Mouse (Mus musculus): ENCODE results near the gene Slc35a5.

The Slc35a5 gene

GRCm38 (mm10) chr16:45117200-45117599 lies 41.3 kb downstream of the Slc35a5 start:
- no peak for DNase-seq (ENCODE audit: low read depth, low spot score)

DNA sequence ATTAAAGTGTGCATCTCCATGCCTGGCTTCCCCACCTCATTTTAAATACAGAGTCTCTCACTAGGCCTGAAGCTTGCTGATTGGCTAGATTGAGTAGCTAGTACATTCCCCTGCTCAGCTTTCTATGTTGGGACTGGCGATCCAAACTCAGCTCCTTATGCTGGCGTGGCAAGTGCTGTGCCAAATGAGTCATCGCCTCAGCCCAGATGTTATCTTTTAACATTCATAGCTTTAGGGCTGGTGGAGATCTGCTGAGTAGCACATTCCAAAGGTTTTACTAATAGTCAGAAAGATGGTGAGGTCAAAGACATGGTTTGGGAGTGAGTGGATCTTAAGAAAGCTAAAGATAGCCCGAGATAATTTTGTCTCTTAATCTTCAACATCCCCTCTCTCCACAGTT lies 48.0 kb downstream of the Slc35a5 start:
- no peak for DNase-seq (ENCODE audit: low read depth, low spot score)

DNA sequence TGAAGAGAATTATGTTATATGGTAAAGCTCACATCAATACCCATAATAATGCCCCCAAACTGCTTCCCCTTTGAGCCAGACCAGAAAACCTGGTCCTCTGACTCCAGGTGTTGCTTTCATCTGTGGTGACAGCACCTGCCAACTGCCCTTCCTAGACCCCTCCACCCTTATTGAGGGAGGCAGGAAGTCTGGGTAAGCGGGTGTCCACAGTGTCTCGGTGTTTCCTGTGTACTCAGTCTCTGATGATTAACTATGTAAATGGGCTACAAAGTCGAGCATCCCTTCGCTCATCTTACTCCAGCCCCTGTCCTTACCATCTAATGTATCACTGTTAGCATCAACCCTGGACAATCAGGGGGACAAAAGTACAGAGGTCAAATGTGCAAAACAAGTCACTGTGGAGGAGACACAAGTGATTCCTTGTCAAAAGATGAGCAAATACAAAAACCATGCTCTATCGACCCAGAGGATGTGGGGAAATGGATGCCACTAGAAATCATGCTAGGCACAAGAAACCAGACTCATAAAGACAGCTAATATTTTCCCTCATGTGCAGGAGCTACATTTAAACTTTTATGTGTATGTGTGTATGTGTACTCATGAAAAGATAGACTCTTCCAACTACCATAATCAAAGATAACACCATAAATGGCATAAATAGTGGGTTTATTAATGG lies 50.2 kb downstream of the Slc35a5 start:
- DNase-seq (ENCODE audit: low read depth, low spot score), result no peak

DNA sequence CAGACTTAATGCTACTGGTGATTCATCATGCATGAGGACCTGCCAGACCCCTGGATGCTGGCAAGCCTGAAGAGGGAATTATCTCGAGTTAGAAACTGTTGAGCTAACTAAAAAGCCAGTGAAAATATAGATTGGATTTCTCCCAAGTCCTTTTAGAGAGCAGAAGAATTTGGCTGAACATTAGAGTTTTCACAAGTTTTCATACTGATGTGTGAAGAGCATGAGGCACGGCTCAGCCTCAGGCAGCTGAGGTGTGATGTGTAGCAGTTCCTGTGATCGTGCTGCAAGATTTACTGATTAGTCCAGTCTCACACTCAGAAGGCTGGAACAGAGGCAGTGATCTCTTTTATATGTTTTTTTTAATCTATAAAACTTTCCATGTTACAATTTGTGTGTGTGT lies 53.5 kb downstream of the Slc35a5 start:
- no peak for DNase-seq (ENCODE audit: low read depth, low spot score)

- no peak for DNase-seq (ENCODE audit: low read depth, low spot score)
Measured at GRCm38 (mm10) chr16:45100892-45101291, 57.6 kb downstream of the Slc35a5 start.

DNA sequence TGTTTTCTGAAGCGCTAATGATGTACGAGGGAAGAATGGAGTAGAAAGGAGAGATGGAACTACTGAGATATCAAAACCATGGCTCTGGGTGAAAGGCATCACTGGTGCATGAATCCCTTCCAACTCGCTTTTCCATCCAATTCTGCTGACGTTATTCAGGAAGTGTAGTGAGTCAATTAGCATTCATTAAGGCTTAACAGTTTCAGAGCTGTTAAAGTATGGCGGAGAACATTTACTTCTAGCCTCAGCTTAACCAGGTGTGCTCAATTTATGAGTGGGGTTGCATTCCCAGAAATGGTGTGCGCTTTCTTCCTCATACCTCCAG lies 59.7 kb downstream of the Slc35a5 start:
- no peak for DNase-seq (ENCODE audit: low read depth, low spot score)

DNA sequence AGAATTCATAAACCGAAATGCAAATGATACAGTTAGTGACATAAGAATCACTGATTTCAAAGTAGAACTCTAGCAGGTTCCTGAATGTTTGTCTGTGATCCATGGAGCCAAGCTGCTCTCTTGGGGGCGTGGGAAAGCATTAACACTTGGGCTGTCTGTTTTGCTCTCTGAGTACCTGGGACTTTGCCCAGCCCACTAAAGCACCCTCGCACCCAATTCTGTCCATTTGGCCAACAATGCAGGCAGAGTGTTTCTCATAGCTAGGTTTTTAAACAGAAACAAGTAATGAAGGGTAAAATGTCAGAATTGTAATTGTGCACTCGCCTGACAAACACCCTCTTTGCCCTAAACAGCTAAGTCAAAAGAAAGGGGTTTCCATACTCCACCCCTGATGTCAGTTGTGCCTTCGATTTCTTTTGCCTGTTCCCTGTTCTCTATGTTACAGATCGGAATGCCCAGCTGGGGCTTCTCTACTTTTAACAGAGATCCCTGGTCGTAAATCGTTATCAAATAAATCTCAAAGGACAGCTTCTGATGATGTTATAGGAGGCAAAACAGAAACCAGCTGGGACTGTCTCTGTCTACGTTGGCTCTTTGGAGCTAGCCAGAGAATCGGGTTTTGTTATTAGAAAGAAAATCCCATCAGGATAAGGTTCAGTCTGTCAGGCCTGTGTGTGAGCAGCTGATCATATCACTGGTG lies 60.2 kb downstream of the Slc35a5 start:
- no peak for DNase-seq (ENCODE audit: low read depth, low spot score)

DNA sequence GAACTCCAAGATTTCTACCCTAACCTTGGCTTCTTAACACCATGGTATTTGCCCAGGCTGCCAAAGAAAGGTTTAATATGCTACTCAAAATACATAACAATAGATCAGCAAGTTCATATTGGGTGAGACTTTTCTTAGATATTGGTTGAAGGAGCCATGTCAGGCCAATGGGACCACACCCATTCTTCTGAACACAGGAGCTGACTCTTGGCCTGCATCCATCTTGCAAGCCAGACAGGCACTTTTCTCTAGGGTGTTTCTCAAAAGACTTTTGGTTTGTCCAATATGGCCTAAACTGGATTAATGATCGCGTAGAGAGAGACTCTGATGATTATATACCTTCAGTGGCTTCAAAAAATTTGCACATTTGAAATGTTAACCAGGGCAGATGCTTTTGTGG lies 61.0 kb downstream of the Slc35a5 start:
- DNase-seq (ENCODE audit: low read depth, low spot score), result no peak

- DNase-seq (ENCODE audit: low read depth, low spot score), result no peak
Measured at GRCm38 (mm10) chr16:45095561-45096482, 62.7 kb downstream of the Slc35a5 start.

- no peak for DNase-seq (ENCODE audit: low read depth, low spot score)
Measured at GRCm38 (mm10) chr16:45095030-45095429, 63.5 kb downstream of the Slc35a5 start.

GRCm38 (mm10) chr16:45094136-45094756 lies 64.3 kb downstream of the Slc35a5 start:
- no peak for DNase-seq (ENCODE audit: low read depth, low spot score)

DNA sequence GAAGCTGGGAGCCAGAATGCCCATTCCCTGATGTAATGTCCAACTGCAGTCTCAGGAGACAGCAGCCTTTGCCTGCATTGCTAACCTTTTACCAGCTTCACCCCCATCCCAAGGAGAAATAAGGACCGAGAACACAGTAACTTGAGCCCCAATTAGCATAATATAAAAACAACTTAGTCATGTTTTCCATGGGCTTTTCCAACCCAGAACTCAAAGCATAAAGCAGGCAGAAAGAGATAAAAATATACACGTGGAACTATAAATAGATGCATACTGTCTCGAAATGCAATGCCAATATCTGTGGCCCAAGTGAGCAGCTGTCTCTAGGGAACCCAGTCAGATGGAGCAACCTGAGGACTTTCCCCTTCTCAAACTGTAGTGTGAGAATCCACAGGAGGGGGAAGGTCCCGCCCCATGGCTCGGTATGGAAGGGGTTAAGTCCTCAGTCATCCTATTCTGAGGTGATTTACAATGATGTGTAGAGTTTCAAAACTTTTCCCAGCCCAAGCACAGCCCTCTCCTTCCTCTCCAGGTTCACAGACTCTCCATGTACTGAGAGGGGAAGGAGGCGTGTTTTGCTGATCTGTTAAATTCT lies 65.3 kb downstream of the Slc35a5 start, which contains the start of gene Ccdc80:
Ccdc80 (plus strand) TSS at position 266 of the 595 bp plus-strand sequence.
- no peak for DNase-seq (ENCODE audit: low read depth, low spot score)

- DNase-seq (ENCODE audit: low read depth, low spot score), result peak; percentile 75
Measured at GRCm38 (mm10) chr16:45090005-45090404, 68.5 kb downstream of the Slc35a5 start.
